Mouse (Mus musculus) liver, embryonic 14.5 days (tissue): ENCODE results near the gene Cetn2. TPM values are rescaled to one million over a fixed set of nuclear protein-coding genes. Genes with fewer than 3 reads are reported as not detected.

ENCODE experiments used
- ATAC-seq: fragments of 200-750 bp; cut with Nextera tagmentation; 2 replicates; pipeline ENCODE4 v1.8.0; 2017; ENCODE audit warnings: moderate number of reproducible peaks, mild to moderate bottlenecking, moderate library complexity; ENCODE audit not compliant: insufficient read depth
- DNase-seq, 3 experiments: peaks; one replicate each; pipeline ENCODE4 v3.0.0-alpha.2; 2012 to 2013; ENCODE audit warnings: low read depth in 3 of 3, low spot score in 3 of 3
- H3K27ac ChIP-seq: fragments of 300-500 bp; sonication (generic); 2 replicates; pipeline ENCODE4 v1.5.1; 2014; ENCODE audit warnings: moderate library complexity, mild to moderate bottlenecking, control low read depth, inconsistent platforms
- H3K27me3 ChIP-seq: fragments of 300-500 bp; sonication (generic); 2 replicates; pipeline ENCODE4 v1.6.1; 2014; ENCODE audit warnings: mild to moderate bottlenecking, low read length, moderate library complexity; ENCODE audit not compliant: control insufficient read depth, insufficient read depth
- H3K36me3 ChIP-seq: fragments of 300-500 bp; sonication (generic); replicated peaks from 2 replicates; pipeline ENCODE4 v1.6.1; 2014; ENCODE audit warnings: low read depth; ENCODE audit not compliant: control insufficient read depth, insufficient read depth
- H3K4me1 ChIP-seq, 2 experiments: fragments of 200-500 bp in 1 of 2; fragments of 300-500 bp in 1 of 2; sonication (generic) in 1 of 2; replicated peaks; 2 replicates each; pipeline ENCODE4 v1.6.1; 2012 to 2014; ENCODE audit warnings: antibody characterized with exemption in 1 of 2, inconsistent platforms in 1 of 2, low read length in 1 of 2; ENCODE audit not compliant: control insufficient read depth in 2 of 2, insufficient read depth in 2 of 2
- H3K4me2 ChIP-seq: fragments of 300-500 bp; sonication (generic); 2 replicates; pipeline ENCODE4 v1.6.1; 2014; ENCODE audit warnings: low read depth, mild to moderate bottlenecking, control low read depth, moderate library complexity
- H3K4me3 ChIP-seq, 2 experiments: fragments of 200-500 bp in 1 of 2; fragments of 300-500 bp in 1 of 2; sonication (generic) in 1 of 2; 2 replicates each; pipeline ENCODE4 v1.5.1; 2012 to 2014; ENCODE audit warnings: low read depth in 2 of 2, low read length in 2 of 2, mild to moderate bottlenecking in 2 of 2, control low read depth in 1 of 2, inconsistent platforms in 1 of 2, moderate library complexity in 1 of 2; ENCODE audit not compliant: insufficient read depth in 1 of 2
- H3K9ac ChIP-seq: fragments of 300-500 bp; sonication (generic); replicated peaks from 2 replicates; pipeline ENCODE4 v1.6.1; 2014; ENCODE audit warnings: mild to moderate bottlenecking, control low read depth, moderate library complexity
- H3K9me3 ChIP-seq: fragments of 300-500 bp; sonication (generic); 2 replicates; pipeline ENCODE4 v1.6.1; 2016; ENCODE audit warnings: low read length, mixed read lengths; ENCODE audit not compliant: control insufficient read depth
- CTCF ChIP-seq: IDR thresholded peaks from 2 replicates; pipeline ENCODE4 v1.5.1; 2016; ENCODE audit warnings: antibody characterized with exemption, low read depth, control low read depth
- EP300 ChIP-seq: IDR thresholded peaks from 2 replicates; pipeline ENCODE4 v1.6.1; 2016; ENCODE audit warnings: antibody characterized with exemption, low read depth
- WGBS: fragments of 180-500 bp; shearing (Covaris S2); extraction: QIAGEN DNeasy Blood & Tissue Kit; methylation state at CpG from one replicate; pipeline ENCODE4 v1.1.7; 2014; ENCODE audit not compliant: insufficient replicate concordance; 5-methylcytosine and 5-hydroxymethylcytosine counted together
- polyA plus RNA-seq, 2 experiments: library from polyadenylated mRNA; depleted of rRNA in 1 of 2; stranded (reverse) in 1 of 2; unstranded in 1 of 2; fragments of >200 nt; fragmentation: Nextera tagmentation in 1 of 2; extraction: Ambion mirVana in 1 of 2; gene quantifications; 2 replicates each; pipeline versions ENCODE4 v1.2.1 to v1.2.3; 2012 to 2014

Gene Cetn2
- polyA plus RNA-seq, 2 experiments: 12.6 to 34.7 TPM

- Histone ChIP-seq H3K27me3 (no peaks in the 10 kb centered on the region), H3K4me3 (no peak overlapping the region), H3K4me2 (no peak overlapping the region), H3K4me1 (no peaks in the 10 kb centered on the region), H3K9me3 (no peaks in the 10 kb centered on the region), H3K27ac (no peak overlapping the region), H3K36me3 (no peaks in the 10 kb centered on the region), H3K9ac (no peak overlapping the region)
- TF ChIP-seq EP300: no peak
- TF ChIP-seq CTCF: no peak
- WGBS: 58% methylated on average over 6 of the region's 6 CpGs
- no peak for DNase-seq
- no peak for ATAC-seq
Observed at GRCm38 (mm10) chrX:72907619-72908403, 10.4 kb downstream of the Cetn2 start.

GRCm38 (mm10) chrX:72902530-72902929, 15.7 kb downstream of the Cetn2 start:
- Histone ChIP-seq H3K36me3 (no peaks in the 10 kb centered on the region), H3K4me2 (no peak overlapping the region), H3K27ac (no peak overlapping the region), H3K9me3 (no peaks in the 10 kb centered on the region), H3K9ac (no peak overlapping the region), H3K4me3 (no peak overlapping the region), H3K27me3 (no peaks in the 10 kb centered on the region), H3K4me1 (no peaks in the 10 kb centered on the region)
- WGBS: 55% methylated on average over 1 of the region's 1 CpGs
- DNase-seq: no peak
- no peak for ATAC-seq
- TF ChIP-seq CTCF (no peak), EP300 (no peak)

- no peak for DNase-seq
- 39% methylated on average over 1 of the region's 1 CpGs for WGBS
- H3K4me2 ChIP-seq: no peak overlapping the region
- H3K36me3 ChIP-seq: no peaks in the 10 kb centered on the region
- TF ChIP-seq CTCF: no peak
- no peak for TF ChIP-seq EP300
- no peaks in the 10 kb centered on the region for H3K27me3 ChIP-seq
- H3K4me1 ChIP-seq: no peaks in the 10 kb centered on the region
- no peak overlapping the region for H3K9ac ChIP-seq
- no peak for ATAC-seq
- H3K4me3 ChIP-seq: no peak overlapping the region
- no peaks in the 10 kb centered on the region for H3K9me3 ChIP-seq
- no peak overlapping the region for H3K27ac ChIP-seq
Observed at GRCm38 (mm10) chrX:72896055-72896437, 22.2 kb downstream of the Cetn2 start.

DNA sequence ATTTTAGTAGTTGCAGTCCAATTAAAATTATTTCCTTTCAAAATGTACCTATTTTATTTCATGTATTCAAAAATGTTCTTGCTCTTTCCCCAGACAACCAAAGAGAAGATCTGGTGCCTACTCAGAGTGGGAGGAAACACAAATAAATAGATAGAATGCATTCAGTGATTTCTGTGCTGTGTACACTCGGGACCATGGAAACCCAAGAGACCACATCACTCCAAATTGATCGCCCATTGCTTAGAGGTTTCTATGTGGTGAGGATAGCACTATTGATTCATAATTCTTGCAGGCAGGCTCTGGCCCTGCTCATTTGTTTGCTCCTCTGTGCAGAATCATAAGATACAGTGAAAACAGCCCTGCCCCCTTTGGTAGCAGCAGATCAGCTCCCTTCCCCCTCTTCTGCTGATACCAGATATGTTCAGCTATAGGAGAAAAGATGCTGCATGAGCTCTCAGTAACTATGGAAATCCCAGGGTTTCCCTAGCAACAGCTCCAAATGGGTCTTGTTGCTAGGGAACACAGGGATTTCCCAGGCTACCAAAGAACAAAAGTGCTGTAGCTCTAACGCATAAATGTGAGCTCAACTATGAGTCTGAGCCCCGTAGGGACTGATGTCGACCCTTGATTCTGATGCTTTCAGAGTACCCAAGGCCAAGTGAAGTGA, 22.7 kb downstream of the Cetn2 start:
- H3K4me3 ChIP-seq: no peak overlapping the region
- no peaks in the 10 kb centered on the region for H3K27me3 ChIP-seq
- no peaks in the 10 kb centered on the region for H3K36me3 ChIP-seq
- TF ChIP-seq EP300 (no peak), CTCF (no peak)
- no peak overlapping the region for H3K9ac ChIP-seq
- H3K9me3 ChIP-seq: no peaks in the 10 kb centered on the region
- WGBS: 57% methylated on average over 5 of the region's 5 CpGs
- H3K27ac ChIP-seq: no peak overlapping the region
- H3K4me1 ChIP-seq: no peaks in the 10 kb centered on the region
- ATAC-seq (no peak), DNase-seq (no peak)
- no peak overlapping the region for H3K4me2 ChIP-seq

Other genes starting within 250 kb of the Cetn2 start
- gene Gabrq, start 93.2 kb downstream of the Cetn2 start, polyA plus RNA-seq (2012; rRNA removed): 0.01 TPM in 2 replicates
- not detected in 2 replicates for gene Gabrq, start 93.2 kb downstream of the Cetn2 start, polyA plus RNA-seq (2014; fragmentation: Nextera tagmentation; extraction: Ambion mirVana)
- 22.8 and 24.7 TPM in 2 replicates for gene Nsdhl, start 146 bp upstream of the Cetn2 start, polyA plus RNA-seq (2012; rRNA removed)
- gene Nsdhl, start 146 bp upstream of the Cetn2 start, polyA plus RNA-seq (2014; fragmentation: Nextera tagmentation; extraction: Ambion mirVana): 23.5 and 26.4 TPM in 2 replicates
- 0.45 and 0.81 TPM in 2 replicates for gene Zfp185, start 68.9 kb upstream of the Cetn2 start, polyA plus RNA-seq (2012; rRNA removed)
- 1.6 and 1.7 TPM in 2 replicates for gene Zfp185, start 68.9 kb upstream of the Cetn2 start, polyA plus RNA-seq (2014; fragmentation: Nextera tagmentation; extraction: Ambion mirVana)
- gene Pnma5, start 118.7 kb upstream of the Cetn2 start, polyA plus RNA-seq (2012; rRNA removed): not detected in 2 replicates
- gene Pnma5, start 118.7 kb upstream of the Cetn2 start, polyA plus RNA-seq (2014; fragmentation: Nextera tagmentation; extraction: Ambion mirVana): not detected in 2 replicates
- not detected in 2 replicates for gene Pnma3, start 146.4 kb upstream of the Cetn2 start, polyA plus RNA-seq (2012; rRNA removed)
- not detected in 2 replicates for gene Pnma3, start 146.4 kb upstream of the Cetn2 start, polyA plus RNA-seq (2014; fragmentation: Nextera tagmentation; extraction: Ambion mirVana)
- 0.23 and 1.0 TPM in 2 replicates for gene Xlr4a, start 164.1 kb upstream of the Cetn2 start, polyA plus RNA-seq (2012; rRNA removed)
- gene Xlr4a, start 164.1 kb upstream of the Cetn2 start, polyA plus RNA-seq (2014; fragmentation: Nextera tagmentation; extraction: Ambion mirVana): 1.1 TPM in 2 replicates
- 1.5 and 1.8 TPM in 2 replicates for gene Xlr3a, start 178.7 kb upstream of the Cetn2 start, polyA plus RNA-seq (2012; rRNA removed)
- 0.74 and 3.8 TPM in 2 replicates for gene Xlr3a, start 178.7 kb upstream of the Cetn2 start, polyA plus RNA-seq (2014; fragmentation: Nextera tagmentation; extraction: Ambion mirVana)
- gene Gm14685, start 198.6 kb upstream of the Cetn2 start, polyA plus RNA-seq (2012; rRNA removed): 0.03 TPM in 2 replicates
- gene Gm14685, start 198.6 kb upstream of the Cetn2 start, polyA plus RNA-seq (2014; fragmentation: Nextera tagmentation; extraction: Ambion mirVana): not detected in 2 replicates
- not detected in 2 replicates for gene Xlr5b, start 230.4 kb upstream of the Cetn2 start, polyA plus RNA-seq (2012; rRNA removed)
- not detected in 2 replicates for gene Xlr5b, start 230.4 kb upstream of the Cetn2 start, polyA plus RNA-seq (2014; fragmentation: Nextera tagmentation; extraction: Ambion mirVana)
- gene DXBay18, start 231.0 kb upstream of the Cetn2 start, polyA plus RNA-seq (2012; rRNA removed): not detected in 2 replicates
- gene DXBay18, start 231.0 kb upstream of the Cetn2 start, polyA plus RNA-seq (2014; fragmentation: Nextera tagmentation; extraction: Ambion mirVana): not detected in 2 replicates